Mouse (Mus musculus) embryonic facial prominence, embryonic 11.5 days (tissue): ENCODE results near the gene Slc16a5. TPM values are rescaled to one million over a fixed set of nuclear protein-coding genes. Genes with fewer than 3 reads are reported as not detected.
"Not testable (repeated sequence)": the region's sequence is repeated elsewhere in the genome, so short reads cannot be mapped to it uniquely, and the experiment has no call there.

Source experiments
- ATAC-seq: fragments of 200-750 bp; cut with Nextera tagmentation; replicated peaks from 2 replicates; pipeline ENCODE4 v1.8.0; 2017; ENCODE audit warnings: low read depth; ENCODE audit not compliant: insufficient number of reproducible peaks, low FRiP score, low TSS enrichment
- DNase-seq: peaks from one replicate; pipeline ENCODE4 v3.0.0-alpha.2; 2015; ENCODE audit warnings: low spot score
- H3K27ac ChIP-seq: fragments of 300-500 bp; sonication (generic); replicated peaks from 2 replicates; pipeline ENCODE4 v1.5.1; 2014; ENCODE audit warnings: mild to moderate bottlenecking, low read depth, low read length, control low read depth
- H3K27me3 ChIP-seq: fragments of 300-500 bp; sonication (generic); 2 replicates; pipeline ENCODE4 v1.6.1; 2014; ENCODE audit warnings: mild to moderate bottlenecking, low read length, moderate library complexity, mixed read lengths; ENCODE audit not compliant: control insufficient read depth, insufficient read depth
- H3K36me3 ChIP-seq: fragments of 300-500 bp; sonication (generic); replicated peaks from 2 replicates; pipeline ENCODE4 v1.6.1; 2014; ENCODE audit warnings: low read depth, mild to moderate bottlenecking, low read length, moderate library complexity, mixed read lengths; ENCODE audit not compliant: control insufficient read depth, insufficient read depth
- H3K4me1 ChIP-seq: fragments of 300-500 bp; sonication (generic); 2 replicates; pipeline ENCODE4 v1.6.1; 2014; ENCODE audit warnings: low read length, mixed read lengths; ENCODE audit not compliant: control insufficient read depth, insufficient read depth
- H3K4me2 ChIP-seq: fragments of 300-500 bp; sonication (generic); 2 replicates; pipeline ENCODE4 v1.6.1; 2014; ENCODE audit warnings: low read depth, mild to moderate bottlenecking, control low read depth, low read length, moderate library complexity
- H3K4me3 ChIP-seq: fragments of 300-500 bp; sonication (generic); 2 replicates; pipeline ENCODE4 v1.5.1; 2014; ENCODE audit warnings: low read depth, low read length, control low read depth
- H3K9ac ChIP-seq: fragments of 300-500 bp; sonication (generic); replicated peaks from 2 replicates; pipeline ENCODE4 v1.6.1; 2014; ENCODE audit warnings: mild to moderate bottlenecking, control low read depth, low read length
- H3K9me3 ChIP-seq: fragments of 300-500 bp; sonication (generic); replicated peaks from 2 replicates; pipeline ENCODE4 v1.6.1; 2016; ENCODE audit warnings: mild to moderate bottlenecking, low read length, inconsistent platforms, mixed read lengths; ENCODE audit not compliant: control insufficient read depth
- WGBS: fragments of 180-500 bp; shearing (Covaris S2); extraction: QIAGEN DNeasy Blood & Tissue Kit; methylation state at CpG from one replicate; pipeline ENCODE4 v1.1.7; 2014; 5-methylcytosine and 5-hydroxymethylcytosine counted together
- polyA plus RNA-seq: library from polyadenylated mRNA; unstranded; fragments of >200 nt; fragmentation: Nextera tagmentation; extraction: Ambion mirVana; gene quantifications from 2 replicates; pipeline ENCODE4 v1.2.1, GENCODE M21; 2014

Slc16a5 gene
- polyA plus RNA-seq, 1 experiment from 2014 or later, result not detected

- WGBS, result 89% methylated on average over 7 of the region's 7 CpGs
- Histone ChIP-seq H3K27me3 (no peaks in the 10 kb centered on the region), H3K9me3 (no peaks in the 10 kb centered on the region), H3K9ac (no peak overlapping the region), H3K36me3 (no peaks in the 10 kb centered on the region), H3K27ac (no peak overlapping the region), H3K4me3 (no peak overlapping the region), H3K4me1 (0 out of 2 replicates have a peak, but pooled peaks cover 2% of the 10 kb centered on the region), H3K4me2 (no peak overlapping the region)
- no peak for ATAC-seq
- DNase-seq, result no peak
Observed at GRCm38 (mm10) chr11:115450176-115450575, 12.1 kb upstream of the Slc16a5 start.

- no peak for DNase-seq
- ATAC-seq, result no peak
- 86% methylated on average over 8 of the region's 8 CpGs for WGBS
Observed at GRCm38 (mm10) chr11:115451781-115452241, 10.5 kb upstream of the Slc16a5 start.

GRCm38 (mm10) chr11:115452281-115452860 is 9.9 kb upstream of the Slc16a5 start:
- H3K9ac ChIP-seq, result no peak overlapping the region
- no peaks in the 10 kb centered on the region for H3K9me3 ChIP-seq
- no peak overlapping the region for H3K4me2 ChIP-seq
- H3K4me3 ChIP-seq, result no peak overlapping the region
- H3K36me3 ChIP-seq, result no peaks in the 10 kb centered on the region
- ATAC-seq, result no peak
- H3K27ac ChIP-seq, result no peak overlapping the region
- no peaks in the 10 kb centered on the region for H3K4me1 ChIP-seq
- no peak for DNase-seq
- 83% methylated on average over 7 of the region's 7 CpGs for WGBS
- no peaks in the 10 kb centered on the region for H3K27me3 ChIP-seq

More at GRCm38 (mm10) chr11:115451781-115452241, 10.5 kb upstream of the Slc16a5 start:
- Histone ChIP-seq H3K9me3 (no peaks in the 10 kb centered on the region), H3K4me3 (no peak overlapping the region), H3K4me2 (no peak overlapping the region), H3K36me3 (no peaks in the 10 kb centered on the region), H3K27ac (no peak overlapping the region), H3K4me1 (0 out of 2 replicates have a peak, but pooled peaks cover under 1% of the 10 kb centered on the region), H3K9ac (no peak overlapping the region), H3K27me3 (no peaks in the 10 kb centered on the region)

GRCm38 (mm10) chr11:115453306-115453705 is 9.0 kb upstream of the Slc16a5 start:
- 65% methylated on average over 4 of the region's 4 CpGs for WGBS
- no peak overlapping the region for H3K4me2 ChIP-seq
- no peak for ATAC-seq

GRCm38 (mm10) chr11:115454822-115455221 is 7.5 kb upstream of the Slc16a5 start:
- not testable (repeated sequence) for H3K36me3 ChIP-seq, H3K27ac ChIP-seq, H3K9ac ChIP-seq, DNase-seq, ATAC-seq, H3K4me3 ChIP-seq, H3K27me3 ChIP-seq, H3K4me2 ChIP-seq, H3K4me1 ChIP-seq, H3K9me3 ChIP-seq
- WGBS, result 83% methylated on average over 6 of the region's 6 CpGs

More at GRCm38 (mm10) chr11:115453306-115453705, 9.0 kb upstream of the Slc16a5 start:
- DNase-seq, result no peak
- Histone ChIP-seq H3K27ac (no peak overlapping the region), H3K36me3 (no peaks in the 10 kb centered on the region), H3K9me3 (no peaks in the 10 kb centered on the region), H3K4me1 (no peaks in the 10 kb centered on the region), H3K9ac (no peak overlapping the region), H3K4me3 (no peak overlapping the region), H3K27me3 (no peaks in the 10 kb centered on the region)

GRCm38 (mm10) chr11:115455619-115456018 is 6.7 kb upstream of the Slc16a5 start:
- H3K4me3 ChIP-seq, result no peak overlapping the region
- WGBS, result 88% methylated on average over 15 of the region's 15 CpGs
- H3K27ac ChIP-seq, result no peak overlapping the region
- no peaks in the 10 kb centered on the region for H3K27me3 ChIP-seq
- H3K4me1 ChIP-seq, result no peaks in the 10 kb centered on the region
- no peaks in the 10 kb centered on the region for H3K9me3 ChIP-seq
- DNase-seq (no peak), ATAC-seq (no peak)
- no peak overlapping the region for H3K9ac ChIP-seq
- H3K36me3 ChIP-seq, result no peaks in the 10 kb centered on the region
- no peak overlapping the region for H3K4me2 ChIP-seq

GRCm38 (mm10) chr11:115456182-115456581 is 6.1 kb upstream of the Slc16a5 start:
- 89% methylated on average over 5 of the region's 5 CpGs for WGBS
- no peaks in the 10 kb centered on the region for H3K27me3 ChIP-seq
- H3K9ac ChIP-seq, result no peak overlapping the region
- ATAC-seq, result no peak
- no peak for DNase-seq
- no peaks in the 10 kb centered on the region for H3K36me3 ChIP-seq
- H3K9me3 ChIP-seq, result no peaks in the 10 kb centered on the region
- no peaks in the 10 kb centered on the region for H3K4me1 ChIP-seq
- H3K4me2 ChIP-seq, result no peak overlapping the region
- no peak overlapping the region for H3K4me3 ChIP-seq
- H3K27ac ChIP-seq, result no peak overlapping the region

- WGBS, result 28% methylated on average over 6 of the region's 6 CpGs
- no peaks in the 10 kb centered on the region for H3K4me1 ChIP-seq
- H3K27ac ChIP-seq, result no peak overlapping the region
- ATAC-seq, result no peak
- H3K9ac ChIP-seq, result no peak overlapping the region
- H3K4me3 ChIP-seq, result no peak overlapping the region
- H3K36me3 ChIP-seq, result no peaks in the 10 kb centered on the region
- no peak for DNase-seq
- no peaks in the 10 kb centered on the region for H3K27me3 ChIP-seq
- no peak overlapping the region for H3K4me2 ChIP-seq
- no peaks in the 10 kb centered on the region for H3K9me3 ChIP-seq
Observed at GRCm38 (mm10) chr11:115457405-115457804, 4.9 kb upstream of the Slc16a5 start.
